ENCODE assay signal across 20 mouse cellular contexts in the genomic region with DNA sequence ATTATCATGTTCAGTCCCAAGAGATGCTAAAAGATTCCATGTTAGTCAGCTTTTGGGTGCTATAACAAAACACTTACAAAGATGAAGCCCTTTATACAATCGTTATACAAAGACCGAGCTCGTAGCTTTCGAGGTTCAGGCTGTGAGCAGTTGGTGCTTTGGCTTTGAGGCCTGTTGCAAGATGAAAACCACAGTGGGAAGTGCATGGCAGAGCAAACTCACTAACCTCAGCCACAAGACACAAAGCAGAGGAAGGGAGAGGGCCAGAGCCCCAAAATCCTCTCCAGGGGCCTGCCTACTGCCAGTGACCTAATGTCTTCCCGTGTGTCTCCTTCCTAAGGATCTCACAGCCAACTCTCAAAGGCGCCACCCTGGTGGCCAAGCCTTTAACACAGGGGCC.
DNase-seq lines count a peak whose midpoint lies in the region; ATAC-seq and TF ChIP-seq lines count a peak whose summit lies in the region.
"Had no signal": no experiment of that assay in that cellular context is flagged by ENCODE, and none has a peak within 500 bp of the region (broad histone marks: within the 10 kb centered on the region; RNA-seq: fewer than 3 reads in every experiment).

No protein-coding gene starts in this region.

- no peak for ATAC-seq in forebrain, embryonic 14.5 days
- no peak for ATAC-seq in forebrain, embryonic 11.5 days (replicated peaks; ENCODE audit: low FRiP score)
- ATAC-seq in hindbrain, embryonic 13.5 days (ENCODE audit: low FRiP score) = no peak
- ATAC-seq in hindbrain, embryonic 11.5 days (ENCODE audit: low FRiP score) = no peak
- no peak for ATAC-seq in midbrain, postnatal 0 days (ENCODE audit: low FRiP score)
- ATAC-seq in midbrain, embryonic 15.5 days (replicated peaks) = no peak
- peak; percentile 52 for ATAC-seq in megakaryocyte progenitor cell, adult 5-6 weeks (replicated peaks; ENCODE audit: poor library complexity)
- ATAC-seq: activated CD4-positive, CD25-positive, alpha-beta regulatory T cell, adult 4 months; forebrain, embryonic 16.5 days; intestine, embryonic 15.5 days; Patski had no signal

- H3K9me3 ChIP-seq in forebrain, embryonic 14.5 days (replicated peaks; ENCODE audit: control insufficient read depth, low read length) = no peaks in the 10 kb centered on the region
- no peaks in the 10 kb centered on the region for H3K9me3 ChIP-seq in forebrain, embryonic 11.5 days (ENCODE audit: control insufficient read depth, low read length)
- no peaks in the 10 kb centered on the region for H3K9me3 ChIP-seq in hindbrain, embryonic 13.5 days
- H3K9me3 ChIP-seq in hindbrain, embryonic 11.5 days (ENCODE audit: control insufficient read depth, low read length) = no peaks in the 10 kb centered on the region
- H3K9me3 ChIP-seq in midbrain, postnatal 0 days (ENCODE audit: low read length) = no peaks in the 10 kb centered on the region
- no peaks in the 10 kb centered on the region for H3K9me3 ChIP-seq in midbrain, embryonic 15.5 days
- H3K9me3 ChIP-seq: embryonic facial prominence, embryonic 12.5 days; hindbrain, embryonic 12.5 days; intestine, embryonic 15.5 days had no signal

- H3K4me2 ChIP-seq in forebrain, embryonic 14.5 days (ENCODE audit: low read length) = no peak overlapping the region
- no peak overlapping the region for H3K4me2 ChIP-seq in forebrain, embryonic 11.5 days (ENCODE audit: low read depth, low read length, severe bottlenecking)
- H3K4me2 ChIP-seq in hindbrain, embryonic 13.5 days = no peak overlapping the region
- H3K4me2 ChIP-seq in hindbrain, embryonic 11.5 days (replicated peaks; ENCODE audit: low read depth, low read length) = no peak overlapping the region
- H3K4me2 ChIP-seq in midbrain, postnatal 0 days (ENCODE audit: low read depth, low read length, poor library complexity, severe bottlenecking) = no peak overlapping the region
- H3K4me2 ChIP-seq in midbrain, embryonic 15.5 days = no peak overlapping the region
- H3K4me2 ChIP-seq: embryonic facial prominence, embryonic 12.5 days; heart, embryonic 11.5 days; hindbrain, embryonic 12.5 days; intestine, embryonic 15.5 days had no signal

- no peak overlapping the region for H3K4me3 ChIP-seq in forebrain, embryonic 14.5 days (ENCODE audit: low read depth, low read length)
- H3K4me3 ChIP-seq in forebrain, embryonic 11.5 days (ENCODE audit: low read depth, low read length) = no peak overlapping the region
- H3K4me3 ChIP-seq in hindbrain, embryonic 13.5 days = no peak overlapping the region
- H3K4me3 ChIP-seq in hindbrain, embryonic 11.5 days (ENCODE audit: low read depth, low read length) = no peak overlapping the region
- H3K4me3 ChIP-seq in midbrain, postnatal 0 days (ENCODE audit: low read depth, low read length) = no peak overlapping the region
- H3K4me3 ChIP-seq in midbrain, embryonic 15.5 days = no peak overlapping the region
- H3K4me3 ChIP-seq: embryonic facial prominence, embryonic 12.5 days; hindbrain, embryonic 12.5 days; intestine, embryonic 15.5 days had no signal

- no peaks in the 10 kb centered on the region for H3K27me3 ChIP-seq in forebrain, embryonic 14.5 days (replicated peaks; ENCODE audit: control insufficient read depth, insufficient read depth, low read length)
- no peaks in the 10 kb centered on the region for H3K27me3 ChIP-seq in forebrain, embryonic 11.5 days (ENCODE audit: control insufficient read depth, insufficient read depth, low read length)
- no peaks in the 10 kb centered on the region for H3K27me3 ChIP-seq in hindbrain, embryonic 13.5 days
- no peaks in the 10 kb centered on the region for H3K27me3 ChIP-seq in hindbrain, embryonic 11.5 days (ENCODE audit: control insufficient read depth, insufficient read depth, low read length)
- H3K27me3 ChIP-seq in midbrain, postnatal 0 days (ENCODE audit: insufficient read depth, low read length) = no peaks in the 10 kb centered on the region
- H3K27me3 ChIP-seq in midbrain, embryonic 15.5 days (replicated peaks) = no peaks in the 10 kb centered on the region
- H3K27me3 ChIP-seq: CH12.LX; embryonic facial prominence, embryonic 12.5 days; hindbrain, embryonic 12.5 days; intestine, embryonic 15.5 days; Patski had no signal

- no peak for DNase-seq in forebrain, embryonic 14.5 days (ENCODE audit: low spot score)
- DNase-seq in forebrain, embryonic 11.5 days (ENCODE audit: low spot score) = no peak
- DNase-seq in hindbrain, embryonic 11.5 days (ENCODE audit: low spot score) = no peak
- DNase-seq in midbrain, postnatal 0 days (ENCODE audit: low spot score) = no peak
- DNase-seq: adrenal gland, postnatal 14 days; cerebellum, adult 11-12 months; cerebellum, adult 9-10 months; cerebellum, postnatal 25 days; gastrocnemius, postnatal 14 days had no signal

- H3K4me1 ChIP-seq in forebrain, embryonic 14.5 days (ENCODE audit: control insufficient read depth, insufficient read depth, low read length) = peaks cover 20% of the 10 kb centered on the region
- H3K4me1 ChIP-seq in forebrain, embryonic 11.5 days (replicated peaks; ENCODE audit: control insufficient read depth, insufficient read depth, low read length) = peaks cover 20% of the 10 kb centered on the region
- H3K4me1 ChIP-seq in hindbrain, embryonic 13.5 days (replicated peaks) = peaks cover 48% of the 10 kb centered on the region
- H3K4me1 ChIP-seq in hindbrain, embryonic 11.5 days (replicated peaks; ENCODE audit: control insufficient read depth, insufficient read depth, low read length) = peaks cover 29% of the 10 kb centered on the region
- peaks cover 18% of the 10 kb centered on the region for H3K4me1 ChIP-seq in midbrain, postnatal 0 days (ENCODE audit: insufficient read depth, low read length)
- H3K4me1 ChIP-seq in midbrain, embryonic 15.5 days = peaks cover 42% of the 10 kb centered on the region

- WGBS in forebrain, embryonic 14.5 days = 83% methylated on average over 6 of the region's 6 CpGs
- 87% methylated on average over 6 of the region's 6 CpGs for WGBS in forebrain, embryonic 11.5 days
- 83% methylated on average over 6 of the region's 6 CpGs for WGBS in hindbrain, embryonic 13.5 days
- WGBS in hindbrain, embryonic 11.5 days = 94% methylated on average over 6 of the region's 6 CpGs
- 76% methylated on average over 6 of the region's 6 CpGs for WGBS in midbrain, postnatal 0 days
- 73% methylated on average over 6 of the region's 6 CpGs for WGBS in midbrain, embryonic 15.5 days

- no peak for TF ChIP-seq CTCF in midbrain, postnatal 0 days (IDR thresholded peaks at IDR 0.05)

- peak overlapping the region; percentile 28; the same call in 1 of the 2 replicates for H3K27ac ChIP-seq in forebrain, embryonic 14.5 days (ENCODE audit: low read depth, low read length)
- H3K27ac ChIP-seq in forebrain, embryonic 11.5 days (ENCODE audit: low read depth, low read length) = no peak overlapping the region
- 0 out of 2 replicates have a peak overlapping the region, but pooled peaks have one; percentile 4 for H3K27ac ChIP-seq in hindbrain, embryonic 13.5 days
- no peak overlapping the region for H3K27ac ChIP-seq in hindbrain, embryonic 11.5 days (ENCODE audit: low read depth, low read length)
- H3K27ac ChIP-seq in midbrain, postnatal 0 days (ENCODE audit: low read depth, low read length) = 0 out of 2 replicates have a peak overlapping the region, but pooled peaks have one; percentile 18
- no peak overlapping the region for H3K27ac ChIP-seq in midbrain, embryonic 15.5 days
- H3K27ac ChIP-seq: embryonic facial prominence, embryonic 12.5 days; intestine, embryonic 15.5 days had no signal

- no peak overlapping the region for H3K9ac ChIP-seq in forebrain, embryonic 14.5 days (ENCODE audit: low read length)
- H3K9ac ChIP-seq in forebrain, embryonic 11.5 days (ENCODE audit: low read length) = no peak overlapping the region
- H3K9ac ChIP-seq in hindbrain, embryonic 13.5 days = no peak overlapping the region
- no peak overlapping the region for H3K9ac ChIP-seq in hindbrain, embryonic 11.5 days (ENCODE audit: low read depth, low read length)
- no peak overlapping the region for H3K9ac ChIP-seq in midbrain, postnatal 0 days (replicated peaks; ENCODE audit: low read length, poor library complexity, severe bottlenecking)
- no peak overlapping the region for H3K9ac ChIP-seq in midbrain, embryonic 15.5 days
- H3K9ac ChIP-seq: embryonic facial prominence, embryonic 12.5 days; hindbrain, embryonic 12.5 days; intestine, embryonic 15.5 days had no signal

- peaks cover 11% of the 10 kb centered on the region; the same call in 1 of the 2 replicates for H3K36me3 ChIP-seq in forebrain, embryonic 14.5 days (ENCODE audit: control insufficient read depth, insufficient read depth, low read length)
- H3K36me3 ChIP-seq in forebrain, embryonic 11.5 days (ENCODE audit: control insufficient read depth, insufficient read depth, low read length) = no peaks in the 10 kb centered on the region
- H3K36me3 ChIP-seq in hindbrain, embryonic 13.5 days = peaks cover 36% of the 10 kb centered on the region
- H3K36me3 ChIP-seq in hindbrain, embryonic 11.5 days (ENCODE audit: control insufficient read depth, insufficient read depth, low read length) = no peaks in the 10 kb centered on the region
- 0 out of 2 replicates have a peak, but pooled peaks cover 4% of the 10 kb centered on the region for H3K36me3 ChIP-seq in midbrain, postnatal 0 days (ENCODE audit: insufficient read depth, low read length)
- no peaks in the 10 kb centered on the region for H3K36me3 ChIP-seq in midbrain, embryonic 15.5 days (replicated peaks)
- H3K36me3 ChIP-seq: intestine, embryonic 15.5 days had no signal

Comparison
In these comparisons a context has a peak if more than half of its experiments do, and no peak if none do; other contexts are left out.
1. H3K27ac ChIP-seq: peak in forebrain, embryonic 14.5 days (single experiment), hindbrain, embryonic 13.5 days (single experiment) and midbrain, postnatal 0 days (single experiment); none in forebrain, embryonic 11.5 days (single experiment), hindbrain, embryonic 11.5 days (single experiment) and midbrain, embryonic 15.5 days (single experiment).